ENCODE assay signal across 22 mouse cellular contexts in genomic region chr10:24392066-24392465, GRCm38 (mm10).
DNase-seq lines count a peak whose midpoint lies in the region; TF ChIP-seq lines count a peak whose summit lies in the region.
"Had no signal": no experiment of that assay in that cellular context is flagged by ENCODE, and none has a peak within 500 bp of the region (broad histone marks: within the 10 kb centered on the region; RNA-seq: fewer than 3 reads in every experiment).

No protein-coding gene starts in this region.

- no peak for TF ChIP-seq POLR2A in heart, adult 2 months (IDR thresholded peaks at IDR 0.05; ENCODE audit: insufficient read depth, low read depth, low read length)

- no peak for TF ChIP-seq EP300 in heart, adult 2 months (IDR thresholded peaks at IDR 0.05; ENCODE audit: insufficient read depth, low read depth, low read length)

- H3K4me3 ChIP-seq in heart, adult 2 months, result no peak overlapping the region
- H3K4me3 ChIP-seq in C2C12 (ENCODE audit: insufficient read depth, poor library complexity, severe bottlenecking), result no peak overlapping the region
- no peak overlapping the region for H3K4me3 ChIP-seq in forebrain, embryonic 10.5 days
- H3K4me3 ChIP-seq: embryonic facial prominence, embryonic 15.5 days; heart, embryonic 13.5 days; hindbrain, embryonic 10.5 days; intestine, embryonic 15.5 days; kidney, embryonic 15.5 days; limb, embryonic 15.5 days; midbrain, embryonic 15.5 days had no signal

- H3K9ac ChIP-seq in heart, adult 2 months (ENCODE audit: low read depth, low read length), result no peak overlapping the region
- H3K9ac ChIP-seq: embryonic facial prominence, embryonic 15.5 days; heart, embryonic 13.5 days; intestine, embryonic 15.5 days; kidney, embryonic 15.5 days; limb, embryonic 15.5 days; liver, embryonic 14.5 days; midbrain, embryonic 15.5 days had no signal

- H3K27ac ChIP-seq in heart, adult 2 months, result no peak overlapping the region
- H3K27ac ChIP-seq in forebrain, embryonic 10.5 days, result no peak overlapping the region
- H3K27ac ChIP-seq: embryonic facial prominence, embryonic 15.5 days; heart, embryonic 13.5 days; hindbrain, embryonic 10.5 days; intestine, embryonic 15.5 days; kidney, embryonic 15.5 days; limb, embryonic 15.5 days; liver, embryonic 14.5 days; macrophage; midbrain, embryonic 15.5 days had no signal

- 38% methylated on average over 3 of the region's 3 CpGs for WGBS in heart, adult 2 months
- WGBS in forebrain, embryonic 10.5 days, result 88% methylated on average over 3 of the region's 3 CpGs

- no peaks in the 10 kb centered on the region for H3K9me3 ChIP-seq in forebrain, embryonic 10.5 days
- H3K9me3 ChIP-seq: embryonic facial prominence, embryonic 15.5 days; heart, embryonic 13.5 days; hindbrain, embryonic 10.5 days; intestine, embryonic 15.5 days; kidney, embryonic 15.5 days; limb, embryonic 15.5 days; midbrain, embryonic 15.5 days had no signal

- H3K79me3 ChIP-seq in C2C12 (ENCODE audit: low read depth), result no peaks in the 10 kb centered on the region

- H3K79me2 ChIP-seq in heart, adult 2 months (replicated peaks; ENCODE audit: control insufficient read depth, insufficient read depth, low read length), result no peaks in the 10 kb centered on the region
- no peaks in the 10 kb centered on the region for H3K79me2 ChIP-seq in C2C12 (ENCODE audit: control insufficient read depth, insufficient read depth)

- peaks cover 2% of the 10 kb centered on the region for H3K4me1 ChIP-seq in heart, adult 2 months (ENCODE audit: control insufficient read depth, insufficient read depth, low read length)
- no peaks in the 10 kb centered on the region for H3K4me1 ChIP-seq in forebrain, embryonic 10.5 days
- H3K4me1 ChIP-seq: heart, embryonic 13.5 days; hindbrain, embryonic 10.5 days; midbrain, embryonic 15.5 days had no signal

- no peaks in the 10 kb centered on the region for H3K27me3 ChIP-seq in heart, adult 2 months (ENCODE audit: control insufficient read depth, insufficient read depth, low read length)
- no peaks in the 10 kb centered on the region for H3K27me3 ChIP-seq in C2C12 (ENCODE audit: control insufficient read depth, insufficient read depth, insufficient read length)
- H3K27me3 ChIP-seq in forebrain, embryonic 10.5 days (ENCODE audit: poor library complexity, severe bottlenecking), result no peaks in the 10 kb centered on the region
- H3K27me3 ChIP-seq: embryonic facial prominence, embryonic 15.5 days; heart, embryonic 13.5 days; intestine, embryonic 15.5 days; kidney, embryonic 15.5 days; limb, embryonic 15.5 days; midbrain, embryonic 15.5 days had no signal

- DNase-seq in heart, adult 2 months, result no peak
- no peak for DNase-seq in heart, adult 8-10 months (ENCODE audit: low spot score)
- DNase-seq in kidney, postnatal 14 days, result peak; percentile 40
- no peak for DNase-seq in kidney, adult 9 months
- peak; percentile 24 for DNase-seq in adipocyte (ENCODE audit: low spot score)
- DNase-seq in thymus, postnatal 14 days, result no peak
- no peak for DNase-seq in forebrain, embryonic 10.5 days (ENCODE audit: extremely low spot score, low spot score)
- DNase-seq: B cell, adult 2 months; cerebellum, adult 11 months; cerebellum, adult 9-11 months; left cerebral cortex, postnatal 4 days; thymus, postnatal 4 days had no signal

- H3ac ChIP-seq in C2C12 (ENCODE audit: control insufficient read depth, insufficient read length, low read depth), result no peak overlapping the region

- intact Hi-C loops in heart, adult 2 months (cut with DNase I), result no loop called here

- no peaks in the 10 kb centered on the region for H3K36me3 ChIP-seq in heart, adult 2 months (ENCODE audit: control insufficient read depth, insufficient read depth, low read length)
- no peaks in the 10 kb centered on the region for H3K36me3 ChIP-seq in C2C12 (ENCODE audit: control insufficient read depth, insufficient read depth)
- no peaks in the 10 kb centered on the region for H3K36me3 ChIP-seq in forebrain, embryonic 10.5 days (replicated peaks)
- H3K36me3 ChIP-seq: embryonic facial prominence, embryonic 15.5 days; heart, embryonic 13.5 days; hindbrain, embryonic 10.5 days; intestine, embryonic 15.5 days; kidney, embryonic 15.5 days; limb, embryonic 15.5 days; midbrain, embryonic 15.5 days had no signal

- TF ChIP-seq CTCF in heart, adult 2 months (IDR thresholded peaks at IDR 0.05), result peak; percentile 25
- no peak for TF ChIP-seq CTCF in C2C12 (IDR thresholded peaks at IDR 0.05; ENCODE audit: control insufficient read depth, insufficient read depth, insufficient read length)

TF ChIP-seq in C2C12, 6 proteins besides CTCF, POLR2A, EP300 and RAD21:
- TF ChIP-seq MYOD1 (IDR thresholded peaks at IDR 0.05; ENCODE audit: control insufficient read depth, insufficient read length, low read depth) (peak; percentile 81), FOSL1 (IDR thresholded peaks at IDR 0.05; ENCODE audit: insufficient read depth, low read length, poor library complexity, severe bottlenecking) (no peak), USF1 (IDR thresholded peaks at IDR 0.05; ENCODE audit: low read depth) (peak; percentile 77), MAX (IDR thresholded peaks at IDR 0.05) (no peak)

Comparison
In these comparisons a context has a peak if more than half of its experiments do, and no peak if none do; other contexts are left out.
1. DNase-seq: peak in kidney, postnatal 14 days (single experiment) and adipocyte (single experiment); none in heart, adult 2 months (0 of 2), heart, adult 8-10 months (single experiment), kidney, adult 9 months (single experiment), thymus, postnatal 14 days (single experiment) and forebrain, embryonic 10.5 days (single experiment).